Mouse (Mus musculus): ENCODE data around the gene Atxn7l2. TPM values are rescaled to one million over a fixed set of nuclear protein-coding genes. Genes with fewer than 3 reads are reported as not detected.

Atxn7l2 gene
- total RNA-seq, 2 experiments from 2014 or later: 15.6 to 16.9 TPM

DNA sequence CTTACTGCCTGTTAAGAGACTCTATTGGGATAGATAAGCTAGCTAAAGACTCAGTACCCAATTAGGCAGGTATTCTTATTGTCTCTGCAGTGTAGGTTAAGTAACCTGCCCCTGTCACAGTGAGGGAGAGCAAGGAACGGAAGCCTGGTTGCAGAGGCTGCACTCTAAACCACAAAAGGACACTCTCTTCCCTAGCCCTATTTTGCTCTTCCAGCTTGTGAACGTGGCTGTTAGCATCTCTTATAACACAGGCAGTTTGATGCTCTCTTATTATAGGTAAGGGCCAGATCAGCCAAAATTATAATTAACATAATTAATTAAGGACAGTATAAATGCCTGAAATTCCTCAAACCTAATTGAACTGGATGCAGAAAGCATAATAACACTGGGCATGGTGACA is 30.2 kb downstream of the Atxn7l2 start:
- no peak for DNase-seq (ENCODE audit: low spot score in 2 of 2)

DNA sequence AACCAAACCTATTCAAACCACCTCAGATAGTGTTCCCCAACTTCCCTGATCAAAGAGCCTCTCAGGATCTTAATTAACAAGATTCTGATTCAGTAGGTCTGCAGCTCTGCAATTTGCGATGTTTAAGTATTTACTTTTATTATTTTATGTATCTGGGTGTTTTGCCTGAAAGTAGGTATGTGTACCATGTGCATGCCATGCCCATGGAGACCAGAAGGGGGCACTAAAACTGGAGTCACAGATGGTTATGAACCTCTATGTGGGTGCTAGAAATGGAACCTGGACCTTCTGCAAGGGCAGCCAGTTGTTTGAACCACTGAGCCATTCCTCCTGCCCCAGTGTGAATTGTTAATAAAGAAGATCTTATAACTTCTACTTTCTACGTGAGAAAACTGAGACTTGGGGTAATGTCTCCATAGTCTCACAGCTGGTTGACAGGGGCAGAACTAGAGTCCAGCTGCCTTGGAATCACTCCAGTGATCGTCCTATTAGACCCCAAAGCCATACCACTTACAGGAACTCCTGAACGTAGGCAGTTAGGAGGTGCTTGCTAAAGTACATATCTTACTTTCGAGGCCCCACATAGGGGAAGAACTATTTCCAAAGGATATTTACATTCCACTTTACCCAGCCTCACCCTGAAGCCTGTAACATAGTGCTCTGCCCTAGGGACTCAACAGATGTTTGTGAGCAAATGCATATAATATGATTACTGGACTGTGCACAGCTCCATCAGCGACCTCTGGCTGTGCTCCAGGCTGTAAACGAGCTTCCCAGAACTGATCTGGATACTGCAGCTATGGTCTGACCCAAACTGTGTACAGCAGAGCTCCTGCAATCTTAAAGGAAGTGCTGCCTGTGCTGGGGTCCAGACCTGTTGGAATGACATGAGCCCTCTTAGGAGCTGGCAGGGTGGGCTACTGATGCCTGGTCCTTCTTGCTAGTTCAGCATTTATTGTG is 31.7 kb downstream of the Atxn7l2 start:
- DNase-seq (ENCODE audit: low spot score in 2 of 2): no peak

DNA sequence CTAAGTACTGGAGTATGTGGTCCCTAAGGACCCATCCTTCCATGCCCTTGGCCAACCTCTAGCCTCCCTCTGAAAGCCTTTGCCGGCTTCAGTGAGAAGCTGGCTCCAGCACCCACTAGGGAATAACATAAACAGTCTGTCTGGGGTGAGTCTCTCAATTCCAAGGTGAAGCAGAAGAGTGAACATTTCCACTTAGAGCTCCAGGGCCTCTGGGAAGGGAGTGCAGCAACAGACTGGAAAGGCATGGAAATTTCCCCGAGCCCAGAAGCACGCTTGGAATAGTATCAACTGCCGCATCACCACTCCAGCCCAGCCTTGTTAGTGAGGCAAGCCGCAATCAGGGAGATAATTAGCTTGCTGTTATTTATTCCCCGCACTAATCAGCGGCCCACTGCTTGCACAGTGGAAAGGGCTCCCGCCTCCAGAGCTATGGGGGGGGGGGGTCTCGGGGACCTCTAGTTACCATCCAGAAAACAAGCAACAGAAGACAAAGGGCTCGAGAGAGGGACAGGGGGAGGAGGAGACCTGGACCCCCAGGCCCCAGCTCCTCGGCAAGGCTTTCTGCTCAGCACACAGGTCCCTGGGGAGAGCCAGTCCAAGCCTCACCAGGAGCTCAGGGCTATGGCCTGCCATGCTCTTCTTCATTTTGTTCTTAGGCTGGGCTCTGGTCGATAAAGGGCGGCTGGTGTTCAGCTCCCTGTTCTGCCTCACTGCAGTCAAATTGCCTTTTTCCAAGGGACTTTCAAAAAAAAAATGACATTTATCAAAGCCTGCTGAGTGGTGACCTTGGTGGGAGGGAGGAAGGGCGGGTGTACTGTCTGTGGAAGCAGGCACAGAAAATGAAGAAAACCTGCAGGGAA is 35.8 kb downstream of the Atxn7l2 start:
- DNase-seq (ENCODE audit: low spot score in 2 of 2): no peak

DNA sequence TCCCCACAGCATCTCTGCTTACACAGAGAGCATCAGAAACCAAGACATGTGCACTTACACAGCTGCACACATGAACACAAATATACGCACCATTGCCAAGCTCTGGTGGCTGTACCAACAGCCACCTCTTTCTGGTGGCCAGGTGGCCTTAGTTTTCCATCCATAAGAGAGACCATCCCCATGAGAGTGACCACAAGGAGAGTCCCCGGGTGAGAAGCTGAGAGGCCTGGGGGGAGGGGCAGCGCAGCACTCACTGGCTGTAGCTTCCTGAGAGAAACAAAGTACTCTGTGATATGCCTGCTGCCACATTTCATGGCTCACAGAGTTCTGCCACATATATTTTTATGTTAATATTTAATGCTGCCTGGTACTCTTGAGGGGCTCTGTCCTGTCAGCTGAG is 41.5 kb downstream of the Atxn7l2 start:
- no peak for DNase-seq (ENCODE audit: low spot score in 2 of 2)

DNA sequence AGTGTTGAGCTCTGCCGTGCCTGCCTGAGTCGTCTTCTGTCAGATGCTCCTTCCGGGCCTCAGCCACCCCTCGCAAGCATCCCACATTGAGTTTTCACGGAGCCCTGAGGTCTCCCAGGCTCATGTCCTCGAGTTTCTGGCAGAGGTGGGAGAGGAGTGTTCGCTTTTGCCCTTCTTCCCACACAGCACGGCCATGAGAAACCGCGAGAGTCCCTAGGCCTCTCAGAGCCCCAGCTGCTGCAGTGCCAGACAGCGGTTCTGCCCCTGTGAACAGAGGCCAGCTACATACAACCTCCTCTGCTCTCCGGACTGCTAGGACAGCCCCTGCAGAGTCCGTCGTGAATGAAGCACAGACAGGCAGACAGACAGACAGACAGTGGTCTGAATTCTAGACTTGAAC is 43.2 kb downstream of the Atxn7l2 start:
- DNase-seq (ENCODE audit: low spot score in 2 of 2): no peak

DNA sequence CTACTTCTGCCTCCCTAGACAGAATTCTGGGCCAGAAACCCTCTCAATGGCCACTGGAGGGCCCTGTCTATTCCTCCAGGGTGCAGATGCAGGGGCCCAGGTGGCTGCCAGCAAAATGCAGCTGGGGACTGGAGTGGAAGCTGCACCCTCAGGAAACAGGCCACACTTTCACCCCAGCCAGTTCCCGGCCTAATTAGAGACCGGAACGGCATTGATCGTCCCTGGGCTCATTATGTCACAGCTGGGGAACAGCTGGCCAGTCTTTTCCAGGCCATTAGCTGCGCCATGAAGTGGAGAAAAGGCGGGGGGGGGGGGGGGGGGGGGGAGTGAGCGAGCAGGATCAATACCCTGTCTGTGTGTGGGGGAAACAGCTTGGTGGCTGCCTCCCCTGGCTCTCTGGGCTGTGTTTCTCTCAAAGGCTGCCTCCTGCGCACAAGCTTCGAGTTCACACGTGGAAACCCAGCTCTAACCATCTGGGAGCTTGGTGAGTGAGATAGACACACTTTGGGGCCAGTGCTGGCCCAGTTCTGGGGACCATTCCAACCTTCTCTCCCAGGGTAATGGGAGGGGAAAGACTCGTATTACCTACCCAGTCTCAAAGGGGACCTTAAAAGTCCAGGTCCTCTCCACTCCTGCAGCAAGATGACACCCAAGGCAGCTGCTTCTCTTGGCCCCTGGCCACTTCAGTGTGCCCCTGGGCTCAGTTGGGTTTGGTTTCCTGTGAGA is 44.1 kb downstream of the Atxn7l2 start:
- DNase-seq (ENCODE audit: low spot score in 2 of 2): no peak

DNA sequence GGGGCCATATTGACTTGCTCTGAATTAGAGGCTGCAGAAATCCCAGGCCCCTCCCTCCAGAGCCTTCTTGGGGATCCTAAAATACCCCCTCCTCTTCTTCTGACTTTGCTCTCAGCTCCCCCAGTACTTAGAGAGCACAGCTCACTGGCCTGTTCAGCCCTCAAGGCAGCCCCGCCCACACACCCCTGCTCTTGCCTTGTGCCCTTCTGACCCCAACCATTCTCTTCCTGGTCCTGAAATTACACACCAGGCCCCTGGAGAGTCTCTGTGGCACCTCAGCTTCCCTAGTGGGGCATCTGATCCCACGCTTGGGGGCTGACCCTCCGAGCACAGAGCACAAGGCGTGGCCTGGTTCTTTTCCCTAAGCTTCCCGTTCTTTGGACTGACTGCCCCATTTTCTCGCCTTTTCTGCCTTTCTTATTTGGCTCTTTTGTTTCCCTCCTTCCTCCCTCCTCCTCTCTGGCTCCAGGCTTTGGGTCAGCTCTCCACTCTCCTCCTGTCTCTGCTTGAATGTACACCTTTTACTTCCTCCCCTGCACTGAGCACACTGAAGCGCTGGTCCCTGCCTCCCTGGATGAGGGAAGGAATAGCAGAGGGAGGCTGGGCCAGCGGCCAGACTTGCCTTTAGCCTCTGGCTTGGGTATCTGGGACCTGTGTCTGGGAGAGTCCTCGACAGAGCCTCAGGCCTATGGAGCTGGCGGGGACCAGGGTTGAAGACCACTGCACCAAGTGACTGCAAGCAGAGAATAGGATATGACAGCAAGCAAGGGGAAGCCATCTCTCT is 45.0 kb downstream of the Atxn7l2 start:
- DNase-seq (ENCODE audit: low spot score in 2 of 2): no peak

DNA sequence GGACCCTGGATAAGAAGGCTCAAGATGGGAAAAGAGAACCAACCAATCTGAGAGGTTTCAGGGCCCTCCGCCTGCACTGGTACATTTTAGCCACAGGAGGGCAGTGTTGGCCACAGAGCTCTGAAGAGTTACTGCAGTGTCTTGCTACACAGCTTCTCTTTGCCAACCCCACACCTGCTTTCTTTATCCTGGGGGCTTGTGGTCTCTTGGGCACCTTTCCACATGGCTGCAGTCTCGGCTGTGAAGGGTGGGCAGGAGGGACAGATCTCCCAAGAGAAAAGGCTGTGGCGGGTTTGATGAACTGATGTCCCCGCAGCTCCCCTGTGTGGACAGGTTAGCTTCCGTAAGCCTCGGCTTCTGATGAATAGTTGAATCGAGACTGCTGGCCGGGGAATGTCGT is 45.9 kb downstream of the Atxn7l2 start:
- peak in 1 of 2 experiments; percentile 64 for DNase-seq (ENCODE audit: low spot score in 2 of 2)

DNA sequence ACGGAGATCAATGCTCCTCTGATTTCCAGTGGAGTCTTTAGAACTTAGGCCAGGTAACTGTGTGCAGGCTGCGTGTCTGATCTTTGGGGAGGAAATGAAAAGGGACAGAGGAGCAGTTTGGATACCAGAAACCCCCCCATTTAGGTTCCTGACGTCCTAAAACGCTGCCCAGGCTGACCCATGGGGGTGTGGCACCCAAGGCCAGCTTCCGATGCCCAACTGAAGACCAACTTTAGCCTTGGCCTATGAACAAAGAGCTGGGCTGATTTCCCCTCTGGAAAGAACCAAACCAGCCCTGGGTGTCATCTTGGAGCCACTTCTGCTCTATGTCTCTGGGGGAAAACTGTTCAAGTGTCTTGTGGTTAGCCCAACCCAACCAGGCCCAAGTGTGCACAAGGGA is 46.6 kb downstream of the Atxn7l2 start:
- no peak for DNase-seq (ENCODE audit: low spot score in 2 of 2)

DNA sequence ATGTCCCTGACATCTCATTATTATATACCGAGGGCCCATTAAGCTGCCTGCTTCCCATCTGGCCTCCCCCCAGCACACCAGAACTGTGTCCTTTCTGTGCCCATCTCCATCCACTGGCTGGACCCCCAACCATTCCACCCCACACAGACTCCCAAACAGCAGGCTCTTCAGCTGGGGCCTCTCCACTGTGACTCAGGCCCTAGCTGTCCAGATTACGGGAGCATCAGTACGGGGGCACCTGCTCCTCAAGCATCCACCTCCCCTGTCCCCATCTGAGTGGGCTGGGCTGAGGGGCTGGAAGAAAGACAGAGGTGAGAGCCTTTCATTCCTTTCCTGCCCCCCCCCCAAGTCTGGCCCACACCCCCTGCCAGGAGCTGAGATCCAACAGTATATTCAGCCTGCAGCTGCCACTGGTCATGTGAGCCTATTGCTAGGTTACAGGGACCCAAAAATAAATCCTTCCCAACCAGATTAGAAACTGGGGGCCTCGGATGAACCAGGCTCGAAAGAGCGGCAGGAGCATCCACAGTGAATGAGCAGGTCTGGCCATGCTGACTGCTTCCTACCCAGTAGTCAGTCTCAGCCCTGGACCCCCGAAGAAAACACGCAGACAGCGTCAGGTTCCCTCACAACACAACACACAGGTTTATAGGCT is 52.2 kb downstream of the Atxn7l2 start:
- no peak for DNase-seq (ENCODE audit: low spot score in 2 of 2)

DNA sequence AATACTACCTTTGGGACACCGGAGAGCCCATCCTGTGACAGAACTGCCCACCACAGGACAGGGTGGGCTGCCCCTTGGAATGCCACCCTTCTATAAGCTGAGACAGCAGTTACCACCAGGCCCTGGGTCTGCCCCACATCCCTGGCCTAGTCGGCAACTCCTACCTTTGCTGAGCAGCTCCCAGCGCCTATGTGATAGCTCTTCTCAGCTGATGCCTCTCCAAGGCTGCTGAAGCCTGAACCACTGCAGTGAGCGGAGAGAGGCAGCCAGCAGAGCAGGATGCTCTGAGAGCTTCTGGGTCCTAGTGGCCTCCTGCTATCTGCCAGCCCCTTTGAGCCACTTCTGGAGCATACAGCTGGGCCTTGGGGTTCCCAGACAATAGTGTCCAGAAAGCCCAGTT is 56.1 kb downstream of the Atxn7l2 start, which contains the start of gene Gpr61:
TSS of gene Gpr61 (minus strand) at position 227 of the 400 bp plus-strand sequence.
- DNase-seq (ENCODE audit: low spot score in 2 of 2): no peak

DNA sequence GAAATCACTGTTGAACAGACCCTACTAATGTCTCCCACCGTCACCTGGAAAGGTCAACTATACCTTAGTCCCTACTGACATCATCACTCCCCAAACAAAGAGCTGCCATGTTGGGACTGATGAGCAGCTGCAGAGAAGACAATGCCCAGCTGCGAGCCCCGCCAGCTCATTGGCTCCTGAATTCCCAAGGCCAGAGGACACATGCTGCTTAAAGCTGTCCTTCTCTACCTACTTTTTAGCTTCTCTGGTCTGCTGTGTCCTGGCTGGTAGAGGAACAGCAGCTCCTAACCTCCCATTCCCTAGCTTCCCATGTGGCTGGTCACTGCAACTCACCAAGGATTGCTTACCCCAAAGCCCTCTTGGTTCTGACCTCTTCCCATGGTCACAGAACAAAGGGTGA is 58.4 kb downstream of the Atxn7l2 start:
- no peak for DNase-seq (ENCODE audit: low spot score in 2 of 2)

Other genes with a start within 250 kb of the Atxn7l2 start
- gene Gstm3, start 241.7 kb downstream of the Atxn7l2 start, total RNA-seq (2021): under 1 TPM in 1 of 2 experiments, not detected in 1; 0.31 TPM
- 100 to 1,000 TPM; 134 to 153 TPM for gene Gstm2, start 224.5 kb downstream of the Atxn7l2 start, total RNA-seq (2021)
- gene Gstm1, start 193.0 kb downstream of the Atxn7l2 start, total RNA-seq (2021): 100 to 1,000 TPM; 144 to 170 TPM
- gene Gstm4, start 166.0 kb downstream of the Atxn7l2 start, total RNA-seq (2021): 10 to 100 TPM; 15.6 to 16.5 TPM
- gene Ampd2, start 124.3 kb downstream of the Atxn7l2 start, total RNA-seq (2021): 100 to 1,000 TPM; 101 to 109 TPM
- gene Gnat2, start 118.1 kb downstream of the Atxn7l2 start, total RNA-seq (2021): 1 to 10 TPM; 3.9 to 4.1 TPM
- gene Gnai3, start 64.8 kb downstream of the Atxn7l2 start, total RNA-seq (2021): 100 to 1,000 TPM; 128 to 135 TPM
- under 1 TPM; 0.25 to 0.39 TPM for gene Gpr61, start 56.1 kb downstream of the Atxn7l2 start, total RNA-seq (2021)
- gene Amigo1, start 24.6 kb downstream of the Atxn7l2 start, total RNA-seq (2021): 10 to 100 TPM; 17.0 to 18.5 TPM
- gene Cyb561d1, start 9.7 kb downstream of the Atxn7l2 start, total RNA-seq (2021): 10 to 100 TPM in 1 of 2 experiments, 1 to 10 TPM in 1; 8.3 to 10.0 TPM
- 10 to 100 TPM in 1 of 2 experiments, 1 to 10 TPM in 1; 6.7 to 12.2 TPM for gene Sypl2, start 15.7 kb upstream of the Atxn7l2 start, total RNA-seq (2021)
- 100 to 1,000 TPM in 1 of 2 experiments, 10 to 100 TPM in 1; 99.9 to 102 TPM for gene Psma5, start 46.0 kb upstream of the Atxn7l2 start, total RNA-seq (2021)
- 10 to 100 TPM; 31.7 to 32.5 TPM for gene Sort1, start 73.1 kb upstream of the Atxn7l2 start, total RNA-seq (2021)
- gene Mybphl, start 154.0 kb upstream of the Atxn7l2 start, total RNA-seq (2021): not detected
- gene Psrc1, start 172.9 kb upstream of the Atxn7l2 start, total RNA-seq (2021): 10 to 100 TPM; 13.0 to 15.2 TPM
- gene Celsr2, start 204.6 kb upstream of the Atxn7l2 start, total RNA-seq (2021): 10 to 100 TPM; 15.3 to 25.8 TPM
- gene Sars, start 234.3 kb upstream of the Atxn7l2 start, total RNA-seq (2021): 100 to 1,000 TPM; 163 to 171 TPM